Mouse (Mus musculus) hindbrain, postnatal 0 days (tissue): ENCODE data around the gene Eif4a1. TPM values are rescaled to one million over a fixed set of nuclear protein-coding genes. Genes with fewer than 3 reads are reported as not detected.

ENCODE experiments used
- ATAC-seq: fragments of 200-750 bp; cut with Nextera tagmentation; 2 replicates; pipeline ENCODE4 v1.8.0; 2017; ENCODE audit warnings: mild to moderate bottlenecking, moderate TSS enrichment, moderate library complexity
- DNase-seq: peaks from one replicate; pipeline ENCODE4 v3.0.0-alpha.2; 2015; ENCODE audit warnings: low spot score
- H3K27ac ChIP-seq: fragments of 300-500 bp; sonication (generic); 2 replicates; pipeline ENCODE4 v1.5.1; 2014; ENCODE audit warnings: mild to moderate bottlenecking
- H3K27me3 ChIP-seq: fragments of 300-500 bp; sonication (generic); 2 replicates; pipeline ENCODE4 v1.6.1; 2014; ENCODE audit warnings: low read length, mixed read lengths; ENCODE audit not compliant: insufficient read depth
- H3K36me3 ChIP-seq: fragments of 300-500 bp; sonication (generic); 2 replicates; pipeline ENCODE4 v1.6.1; 2014; ENCODE audit warnings: low read length, mixed read lengths; ENCODE audit not compliant: insufficient read depth
- H3K4me1 ChIP-seq: fragments of 300-500 bp; sonication (generic); 2 replicates; pipeline ENCODE4 v1.6.1; 2014; ENCODE audit warnings: antibody characterized with exemption, low read length, mixed read lengths; ENCODE audit not compliant: insufficient read depth
- H3K4me2 ChIP-seq: fragments of 300-500 bp; sonication (generic); 2 replicates; pipeline ENCODE4 v1.6.1; 2014; ENCODE audit warnings: low read depth, mild to moderate bottlenecking, low read length, moderate library complexity, mixed read lengths
- H3K4me3 ChIP-seq: fragments of 300-500 bp; sonication (generic); 2 replicates; pipeline ENCODE4 v1.5.1; 2014; ENCODE audit warnings: low read length
- H3K9ac ChIP-seq: fragments of 300-500 bp; sonication (generic); replicated peaks from 2 replicates; pipeline ENCODE4 v1.6.1; 2014; ENCODE audit warnings: mild to moderate bottlenecking, low read length, moderate library complexity, mixed read lengths
- H3K9me3 ChIP-seq: fragments of 300-500 bp; sonication (generic); 2 replicates; pipeline ENCODE4 v1.6.1; 2016; ENCODE audit warnings: low read length, mixed read lengths
- CTCF ChIP-seq: IDR thresholded peaks from 2 replicates; pipeline ENCODE4 v1.5.1; 2016; ENCODE audit warnings: antibody characterized with exemption, control low read depth, low read depth
- WGBS: fragments of 180-500 bp; shearing (Covaris S2); extraction: QIAGEN DNeasy Blood & Tissue Kit; methylation state at CpG from one replicate; pipeline ENCODE4 v1.1.7; 2014; 5-methylcytosine and 5-hydroxymethylcytosine counted together
- polyA plus RNA-seq: library from polyadenylated mRNA; unstranded; fragments of >200 nt; fragmentation: Nextera tagmentation; extraction: Ambion mirVana; gene quantifications from 2 replicates; pipeline ENCODE4 v1.2.1, GENCODE M21; 2015
- total RNA-seq: library from RNA; depleted of rRNA; stranded (reverse); fragments of >200 nt; gene quantifications from 2 replicates; pipeline ENCODE4 v1.2.3, GENCODE M21; 2014

The Eif4a1 gene
- total and polyA plus RNA-seq, 2 experiments from 2014 or later, result 427 to 696 TPM

GRCm38 (mm10) chr11:69714636-69715329, 42.6 kb upstream of the Eif4a1 start:
- Histone ChIP-seq H3K4me3 (no peak overlapping the region), H3K36me3 (no peaks in the 10 kb centered on the region), H3K27me3 (no peaks in the 10 kb centered on the region), H3K4me1 (no peaks in the 10 kb centered on the region), H3K4me2 (no peak overlapping the region), H3K9ac (no peak overlapping the region), H3K27ac (no peak overlapping the region), H3K9me3 (no peaks in the 10 kb centered on the region)
- no peak for TF ChIP-seq CTCF
- WGBS, result 69% methylated on average over 18 of the region's 18 CpGs
- DNase-seq (no peak), ATAC-seq (no peak)

GRCm38 (mm10) chr11:69712954-69713672, 40.9 kb upstream of the Eif4a1 start:
- H3K36me3 ChIP-seq, result no peaks in the 10 kb centered on the region
- TF ChIP-seq CTCF, result no peak
- ATAC-seq (no peak), DNase-seq (no peak)
- no peaks in the 10 kb centered on the region for H3K9me3 ChIP-seq
- no peak overlapping the region for H3K9ac ChIP-seq
- no peak overlapping the region for H3K4me3 ChIP-seq
- 81% methylated on average over 20 of the region's 20 CpGs for WGBS
- H3K4me2 ChIP-seq, result no peak overlapping the region
- H3K4me1 ChIP-seq, result no peaks in the 10 kb centered on the region
- H3K27ac ChIP-seq, result no peak overlapping the region
- H3K27me3 ChIP-seq, result no peaks in the 10 kb centered on the region

GRCm38 (mm10) chr11:69711082-69711481, 38.9 kb upstream of the Eif4a1 start:
- Histone ChIP-seq H3K27ac (no peak overlapping the region), H3K4me3 (no peak overlapping the region), H3K4me1 (0 out of 2 replicates have a peak, but pooled peaks cover 5% of the 10 kb centered on the region), H3K9me3 (no peaks in the 10 kb centered on the region), H3K9ac (no peak overlapping the region), H3K27me3 (no peaks in the 10 kb centered on the region), H3K4me2 (no peak overlapping the region), H3K36me3 (no peaks in the 10 kb centered on the region)
- no peak for TF ChIP-seq CTCF
- WGBS, result 81% methylated on average over 2 of the region's 2 CpGs
- DNase-seq (no peak), ATAC-seq (no peak)

GRCm38 (mm10) chr11:69710470-69710869, 38.2 kb upstream of the Eif4a1 start:
- no peak for TF ChIP-seq CTCF
- Histone ChIP-seq H3K4me2 (no peak overlapping the region), H3K9ac (no peak overlapping the region), H3K36me3 (no peaks in the 10 kb centered on the region), H3K27ac (no peak overlapping the region), H3K4me3 (no peak overlapping the region), H3K4me1 (0 out of 2 replicates have a peak, but pooled peaks cover 5% of the 10 kb centered on the region), H3K27me3 (no peaks in the 10 kb centered on the region), H3K9me3 (no peaks in the 10 kb centered on the region)
- DNase-seq, result no peak
- no peak for ATAC-seq
- WGBS, result 70% methylated on average over 3 of the region's 3 CpGs

- no peak for DNase-seq
- ATAC-seq, result no peak
- Histone ChIP-seq H3K27ac (peak overlapping the region; percentile 3; the same call in 1 of the 2 replicates), H3K9ac (no peak overlapping the region), H3K9me3 (no peaks in the 10 kb centered on the region), H3K36me3 (no peaks in the 10 kb centered on the region), H3K27me3 (no peaks in the 10 kb centered on the region), H3K4me2 (no peak overlapping the region), H3K4me1 (0 out of 2 replicates have a peak, but pooled peaks cover 5% of the 10 kb centered on the region), H3K4me3 (no peak overlapping the region)
- no peak for TF ChIP-seq CTCF
- 46% methylated on average over 11 of the region's 11 CpGs for WGBS
Observed at GRCm38 (mm10) chr11:69709554-69710446, 37.6 kb upstream of the Eif4a1 start.

GRCm38 (mm10) chr11:69708614-69709265, 36.5 kb upstream of the Eif4a1 start:
- Histone ChIP-seq H3K27me3 (no peaks in the 10 kb centered on the region), H3K36me3 (no peaks in the 10 kb centered on the region), H3K9ac (no peak overlapping the region), H3K9me3 (no peaks in the 10 kb centered on the region), H3K4me1 (0 out of 2 replicates have a peak, but pooled peaks cover 5% of the 10 kb centered on the region), H3K27ac (no peak overlapping the region), H3K4me3 (no peak overlapping the region), H3K4me2 (no peak overlapping the region)
- 78% methylated on average over 3 of the region's 3 CpGs for WGBS
- ATAC-seq (no peak), DNase-seq (no peak)
- TF ChIP-seq CTCF, result no peak
